Mouse (Mus musculus): Measurements from ENCODE around the gene Lats1. TPM values are rescaled to one million over a fixed set of nuclear protein-coding genes. Genes with fewer than 3 reads are reported as not detected.

Gene Lats1
- total and polyA plus RNA-seq, 3 experiments: 11.1 to 73.4 (median 17.8) TPM

DNA sequence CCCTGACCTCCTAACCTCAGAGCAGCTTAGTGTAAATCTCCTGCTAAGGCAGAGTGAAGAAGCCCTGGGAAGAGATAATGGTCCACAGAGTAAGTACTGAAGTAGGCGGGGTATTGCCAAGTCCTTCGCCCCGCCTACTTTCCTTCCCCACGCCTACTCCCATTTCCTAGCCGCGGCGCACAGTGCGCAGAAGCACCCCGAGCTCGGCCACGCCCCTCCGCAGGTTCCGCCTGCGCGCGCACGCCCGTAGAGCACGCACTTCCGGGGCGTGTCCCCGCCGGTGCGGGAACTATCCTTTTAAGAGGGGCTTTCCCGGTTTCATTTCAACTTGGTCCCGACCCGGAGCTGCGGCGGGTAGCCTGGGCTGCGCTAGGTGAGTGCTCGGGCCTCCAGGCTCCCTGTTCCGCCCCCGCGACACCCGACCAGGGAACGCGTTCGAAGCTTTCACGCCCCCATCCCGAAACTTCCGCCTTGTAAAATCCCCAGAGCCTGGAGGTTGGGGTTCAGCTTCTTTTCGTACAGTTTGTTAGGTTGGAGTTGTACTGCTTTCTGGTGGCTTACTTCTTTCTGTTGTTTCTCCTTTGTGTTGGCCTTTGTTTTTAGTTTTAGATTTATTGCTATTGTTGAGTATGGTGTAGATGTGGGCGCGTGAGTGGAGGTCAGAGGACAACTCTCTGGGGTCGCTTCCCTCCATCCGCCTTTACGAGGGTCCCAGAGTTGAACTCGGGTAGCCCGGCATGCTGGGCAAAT is 44.9 kb downstream of the Lats1 start, which contains the start of gene Katna1 (continued):
- TF ChIP-seq NRF1 (IDR thresholded peaks at IDR 0.05; ENCODE audit: insufficient read depth, low read depth, low read length, poor library complexity, severe bottlenecking) (peak; percentile 96), HCFC1 (IDR thresholded peaks at IDR 0.05; ENCODE audit: low read depth, low read length) (peak; percentile 83), ZMIZ1 (IDR thresholded peaks at IDR 0.05; ENCODE audit: low read depth, low read length) (peak; percentile 85)

DNA sequence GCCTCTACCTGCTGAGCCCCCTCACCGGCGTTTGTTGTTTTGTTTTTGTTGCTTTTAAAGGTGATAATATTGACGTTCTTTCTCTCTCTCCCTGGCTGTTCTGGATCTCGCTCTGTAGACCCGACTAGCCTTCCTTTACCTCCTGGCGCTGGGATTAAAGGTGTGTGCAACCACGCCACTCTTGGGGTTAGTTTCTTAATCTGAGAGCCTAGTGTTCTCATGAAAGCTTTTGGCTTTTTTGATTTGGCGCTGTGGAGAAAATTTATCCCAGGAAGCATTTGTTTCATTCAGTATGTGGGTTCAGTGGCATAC is 45.4 kb downstream of the Lats1 start:
- peak overlapping the region; percentile 79 to 87 for H3K4me3 ChIP-seq (ENCODE audit: control insufficient read depth in 1 of 2, insufficient read depth in 1 of 2, low read depth in 2 of 2, low read length in 2 of 2)
- TF ChIP-seq TBP (IDR thresholded peaks at IDR 0.05; ENCODE audit: low read depth, low read length) (no peak), BHLHE40 (IDR thresholded peaks at IDR 0.05; ENCODE audit: borderline replicate concordance, low read depth, low read length) (no peak), POLR2AphosphoS5 (IDR thresholded peaks at IDR 0.05; ENCODE audit: borderline replicate concordance, low read depth, low read length) (no peak)
- peak; percentile 45 for DNase-seq (ENCODE audit: low read depth, low spot score)

DNA sequence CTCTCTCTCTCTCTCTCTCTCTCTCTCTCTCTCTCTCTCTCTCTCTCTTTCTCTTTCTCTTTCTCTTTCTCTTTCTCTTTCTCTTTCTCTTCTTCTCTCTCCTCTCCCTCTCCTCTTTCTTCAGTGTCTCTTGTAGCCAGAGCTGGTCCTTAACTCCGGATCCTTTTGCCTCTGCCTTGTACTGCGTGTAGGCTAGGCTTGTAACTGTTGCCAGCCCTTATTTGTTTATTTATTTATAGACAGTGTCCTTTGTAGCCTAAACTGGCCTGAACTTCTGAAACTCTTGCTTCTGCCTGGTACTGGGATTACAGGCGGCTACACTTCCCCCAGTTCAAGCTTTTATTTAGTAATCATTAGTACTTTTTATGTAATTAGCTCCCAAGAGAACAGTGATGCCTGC is 46.0 kb downstream of the Lats1 start:
- H3K27ac ChIP-seq (ENCODE audit: control insufficient read depth, low read depth, low read length): no peak overlapping the region
- H3K36me3 ChIP-seq (ENCODE audit: control insufficient read depth in 1 of 2, insufficient read depth in 2 of 2, low read length in 2 of 2): peaks cover 0 to 20% of the 10 kb centered on the region in 2 experiments; a peak in 2 of 4 replicates
- H3K9ac ChIP-seq (ENCODE audit: control insufficient read depth, low read depth, low read length, poor library complexity, severe bottlenecking): peak overlapping the region; percentile 74
- TF ChIP-seq MYC (IDR thresholded peaks at IDR 0.05; ENCODE audit: low read depth, low read length): no peak
- no peak for TF ChIP-seq ZC3H11A (IDR thresholded peaks at IDR 0.05; ENCODE audit: low read depth, low read length)
- TF ChIP-seq NRF1 (IDR thresholded peaks at IDR 0.05; ENCODE audit: insufficient read depth, low read depth, low read length, poor library complexity, severe bottlenecking): no peak
- no peak for TF ChIP-seq ELF1 (IDR thresholded peaks at IDR 0.05; ENCODE audit: low read depth, low read length)
- TF ChIP-seq MYB (IDR thresholded peaks at IDR 0.05; ENCODE audit: low read depth, low read length): no peak
- TF ChIP-seq JUND (IDR thresholded peaks at IDR 0.05; ENCODE audit: low read depth, low read length): no peak
- TF ChIP-seq TCF12 (IDR thresholded peaks at IDR 0.05; ENCODE audit: low read depth, low read length): no peak
- no peak for TF ChIP-seq POLR2AphosphoS5 (IDR thresholded peaks at IDR 0.05; ENCODE audit: borderline replicate concordance, low read depth, low read length)
- no peaks in the 10 kb centered on the region for H3K27me3 ChIP-seq (ENCODE audit: control insufficient read depth in 1 of 2, insufficient read depth in 2 of 2, low read length in 2 of 2)
- DNase-seq (ENCODE audit: low read depth, low spot score): peak; percentile 42
- H3K4me1 ChIP-seq (ENCODE audit: control insufficient read depth in 1 of 2, insufficient read depth in 2 of 2, low read length in 2 of 2): peaks cover 6 to 12% of the 10 kb centered on the region in 2 experiments; a peak in 3 of 4 replicates
- peak overlapping the region; percentile 79 to 87 for H3K4me3 ChIP-seq (ENCODE audit: control insufficient read depth in 1 of 2, insufficient read depth in 1 of 2, low read depth in 2 of 2, low read length in 2 of 2)
- no peaks in the 10 kb centered on the region for H3K9me3 ChIP-seq (replicated peaks; ENCODE audit: insufficient read depth, low read length)
- H3K79me2 ChIP-seq (ENCODE audit: control insufficient read depth, insufficient read depth, low read length, poor library complexity): peaks cover 46% of the 10 kb centered on the region

More for the DNA sequence above, 45.4 kb downstream of the Lats1 start:
- no peaks in the 10 kb centered on the region for H3K27me3 ChIP-seq (ENCODE audit: control insufficient read depth in 1 of 2, insufficient read depth in 2 of 2, low read length in 2 of 2)
- peaks cover 42% of the 10 kb centered on the region for H3K79me2 ChIP-seq (ENCODE audit: control insufficient read depth, insufficient read depth, low read length, poor library complexity)
- H3K9me3 ChIP-seq (replicated peaks; ENCODE audit: insufficient read depth, low read length): no peaks in the 10 kb centered on the region
- peaks cover 0 to 20% of the 10 kb centered on the region in 2 experiments; a peak in 2 of 4 replicates for H3K36me3 ChIP-seq (ENCODE audit: control insufficient read depth in 1 of 2, insufficient read depth in 2 of 2, low read length in 2 of 2)
- H3K27ac ChIP-seq (ENCODE audit: control insufficient read depth, low read depth, low read length): peak overlapping the region; percentile 81
- H3K4me1 ChIP-seq (ENCODE audit: control insufficient read depth in 1 of 2, insufficient read depth in 2 of 2, low read length in 2 of 2): peaks cover 6 to 12% of the 10 kb centered on the region in 2 experiments; a peak in 3 of 4 replicates
- H3K9ac ChIP-seq (ENCODE audit: control insufficient read depth, low read depth, low read length, poor library complexity, severe bottlenecking): peak overlapping the region; percentile 85
